Mouse (Mus musculus): ENCODE measurements around the gene Cops7a. TPM values are rescaled to one million over a fixed set of nuclear protein-coding genes. Genes with fewer than 3 reads are reported as not detected.

The Cops7a gene
- polyA plus RNA-seq, 1 experiment = not detected

DNA sequence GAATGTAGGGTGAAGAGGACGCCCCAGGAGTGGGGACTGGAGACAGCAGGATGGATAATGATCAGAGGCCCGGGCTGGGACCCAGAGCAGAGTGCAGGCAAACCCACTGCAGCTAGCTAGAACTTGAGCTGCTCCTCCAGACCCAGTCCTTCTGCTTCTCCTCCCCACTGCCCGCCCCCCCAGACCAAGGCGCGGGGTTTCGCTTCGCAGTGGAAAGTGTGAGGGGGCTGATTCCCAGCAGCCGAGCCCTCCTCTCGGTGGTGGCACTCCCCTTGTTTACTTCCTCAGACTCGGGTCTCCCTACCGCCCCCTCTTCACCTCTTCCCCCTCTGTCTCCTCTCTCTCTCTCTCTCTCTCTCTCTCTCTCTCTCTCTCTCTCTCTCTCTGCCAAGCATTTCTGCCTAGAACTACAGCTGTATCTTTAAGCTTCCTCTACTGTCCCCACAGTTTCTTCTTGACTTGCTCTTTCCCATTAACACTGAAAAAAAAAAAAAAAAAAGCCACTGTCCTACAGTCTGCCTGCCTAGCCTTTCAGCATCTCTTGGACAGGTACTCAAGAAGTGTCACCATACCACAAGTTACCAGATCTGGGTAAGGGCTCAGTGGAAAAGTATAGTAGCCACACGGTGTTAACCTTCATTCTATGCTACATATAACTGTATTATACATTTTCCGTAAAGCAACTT, 53.7 kb downstream of the Cops7a start, which contains the start of gene Lag3:
Lag3 (minus strand) TSS at position 173 of the 686 bp plus-strand sequence.
- Histone ChIP-seq H3K27ac (ENCODE audit: insufficient read depth, low read depth, low read length) (no peak within 1 kb of the TSS), H3K4me3 (ENCODE audit: insufficient read depth, low read depth, low read length) (no peak within 1 kb of the TSS), H3K4me1 (ENCODE audit: control insufficient read depth, insufficient read depth, low read length) (peaks cover 45% of the 10 kb centered on the region)
- TF ChIP-seq POLR2A (IDR thresholded peaks at IDR 0.05; ENCODE audit: insufficient read depth, low read depth, low read length) (no peak), CTCF (IDR thresholded peaks at IDR 0.05; ENCODE audit: insufficient read depth, low read depth, low read length) (no peak)
- WGBS = 26% methylated on average over 13 of the region's 13 CpGs

GRCm38 (mm10) chr6:124910032-124910431, 55.3 kb downstream of the Cops7a start:
- Histone ChIP-seq H3K27ac (ENCODE audit: insufficient read depth, low read depth, low read length) (no peak overlapping the region), H3K4me1 (ENCODE audit: control insufficient read depth, insufficient read depth, low read length) (peaks cover 34% of the 10 kb centered on the region), H3K4me3 (ENCODE audit: insufficient read depth, low read depth, low read length) (no peak overlapping the region)
- TF ChIP-seq POLR2A (IDR thresholded peaks at IDR 0.05; ENCODE audit: insufficient read depth, low read depth, low read length) (no peak), CTCF (IDR thresholded peaks at IDR 0.05; ENCODE audit: insufficient read depth, low read depth, low read length) (no peak)
- 23% methylated on average over 32 of the region's 32 CpGs for WGBS

Other genes with a start within 250 kb of the Cops7a start
- gene Ptpn6, start 226.8 kb downstream of the Cops7a start, polyA plus RNA-seq (2012; ENCODE audit: insufficient read depth, insufficient read length, low replicate concordance, missing spikeins) = not detected in 2 replicates
- 1,072 TPM in 1 of 2 replicates, not detected in the other for gene Grcc10, start 224.2 kb downstream of the Cops7a start, polyA plus RNA-seq (2012; ENCODE audit: insufficient read depth, insufficient read length, low replicate concordance, missing spikeins)
- not detected in 2 replicates for gene Gm45234, start 209.5 kb downstream of the Cops7a start, polyA plus RNA-seq (2012; ENCODE audit: insufficient read depth, insufficient read length, low replicate concordance, missing spikeins)
- gene Atn1, start 209.0 kb downstream of the Cops7a start, polyA plus RNA-seq (2012; ENCODE audit: insufficient read depth, insufficient read length, low replicate concordance, missing spikeins) = not detected in 2 replicates
- 916 and 939 TPM in 2 replicates for gene Eno2, start 195.9 kb downstream of the Cops7a start, polyA plus RNA-seq (2012; ENCODE audit: insufficient read depth, insufficient read length, low replicate concordance, missing spikeins)
- gene Lrrc23, start 185.8 kb downstream of the Cops7a start, polyA plus RNA-seq (2012; ENCODE audit: insufficient read depth, insufficient read length, low replicate concordance, missing spikeins) = not detected in 2 replicates
- not detected in 2 replicates for gene Spsb2, start 156.9 kb downstream of the Cops7a start, polyA plus RNA-seq (2012; ENCODE audit: insufficient read depth, insufficient read length, low replicate concordance, missing spikeins)
- 644 TPM in 1 of 2 replicates, not detected in the other for gene Tpi1, start 151.2 kb downstream of the Cops7a start, polyA plus RNA-seq (2012; ENCODE audit: insufficient read depth, insufficient read length, low replicate concordance, missing spikeins)
- 225 TPM in 1 of 2 replicates, not detected in the other for gene Usp5, start 136.1 kb downstream of the Cops7a start, polyA plus RNA-seq (2012; ENCODE audit: insufficient read depth, insufficient read length, low replicate concordance, missing spikeins)
- gene Cdca3, start 136.0 kb downstream of the Cops7a start, polyA plus RNA-seq (2012; ENCODE audit: insufficient read depth, insufficient read length, low replicate concordance, missing spikeins) = not detected in 2 replicates
- gene Gnb3, start 125.3 kb downstream of the Cops7a start, polyA plus RNA-seq (2012; ENCODE audit: insufficient read depth, insufficient read length, low replicate concordance, missing spikeins) = not detected in 2 replicates
- gene P3h3, start 107.8 kb downstream of the Cops7a start, polyA plus RNA-seq (2012; ENCODE audit: insufficient read depth, insufficient read length, low replicate concordance, missing spikeins) = not detected in 2 replicates
- not detected in 2 replicates for gene Gpr162, start 101.6 kb downstream of the Cops7a start, polyA plus RNA-seq (2012; ENCODE audit: insufficient read depth, insufficient read length, low replicate concordance, missing spikeins)
- gene Cd4, start 77.3 kb downstream of the Cops7a start, polyA plus RNA-seq (2012; ENCODE audit: insufficient read depth, insufficient read length, low replicate concordance, missing spikeins) = 395 and 682 TPM in 2 replicates
- not detected in 2 replicates for gene Lag3, start 53.8 kb downstream of the Cops7a start, polyA plus RNA-seq (2012; ENCODE audit: insufficient read depth, insufficient read length, low replicate concordance, missing spikeins)
- not detected in 2 replicates for gene Ptms, start 45.4 kb downstream of the Cops7a start, polyA plus RNA-seq (2012; ENCODE audit: insufficient read depth, insufficient read length, low replicate concordance, missing spikeins)
- gene Mlf2, start 34.2 kb downstream of the Cops7a start, polyA plus RNA-seq (2012; ENCODE audit: insufficient read depth, insufficient read length, low replicate concordance, missing spikeins) = not detected in 2 replicates
- gene Pianp, start 31.2 kb upstream of the Cops7a start, polyA plus RNA-seq (2012; ENCODE audit: insufficient read depth, insufficient read length, low replicate concordance, missing spikeins) = not detected in 2 replicates
- 212 TPM in 1 of 2 replicates, not detected in the other for gene Zfp384, start 43.6 kb upstream of the Cops7a start, polyA plus RNA-seq (2012; ENCODE audit: insufficient read depth, insufficient read length, low replicate concordance, missing spikeins)
- not detected in 2 replicates for gene Ing4, start 74.2 kb upstream of the Cops7a start, polyA plus RNA-seq (2012; ENCODE audit: insufficient read depth, insufficient read length, low replicate concordance, missing spikeins)
- gene Acrbp, start 84.2 kb upstream of the Cops7a start, polyA plus RNA-seq (2012; ENCODE audit: insufficient read depth, insufficient read length, low replicate concordance, missing spikeins) = not detected in 2 replicates
- gene Lpar5, start 102.4 kb upstream of the Cops7a start, polyA plus RNA-seq (2012; ENCODE audit: insufficient read depth, insufficient read length, low replicate concordance, missing spikeins) = not detected in 2 replicates
- 91.6 and 138 TPM in 2 replicates for gene Chd4, start 130.4 kb upstream of the Cops7a start, polyA plus RNA-seq (2012; ENCODE audit: insufficient read depth, insufficient read length, low replicate concordance, missing spikeins)
- gene Nop2, start 166.4 kb upstream of the Cops7a start, polyA plus RNA-seq (2012; ENCODE audit: insufficient read depth, insufficient read length, low replicate concordance, missing spikeins) = not detected in 2 replicates
- gene Iffo1, start 179.7 kb upstream of the Cops7a start, polyA plus RNA-seq (2012; ENCODE audit: insufficient read depth, insufficient read length, low replicate concordance, missing spikeins) = not detected in 2 replicates
- gene Gapdh, start 200.9 kb upstream of the Cops7a start, polyA plus RNA-seq (2012; ENCODE audit: insufficient read depth, insufficient read length, low replicate concordance, missing spikeins) = 844 TPM in 1 of 2 replicates, not detected in the other
- not detected in 2 replicates for gene Ncapd2, start 226.2 kb upstream of the Cops7a start, polyA plus RNA-seq (2012; ENCODE audit: insufficient read depth, insufficient read length, low replicate concordance, missing spikeins)
- not detected in 2 replicates for gene Mrpl51, start 226.3 kb upstream of the Cops7a start, polyA plus RNA-seq (2012; ENCODE audit: insufficient read depth, insufficient read length, low replicate concordance, missing spikeins)

Measured in olfactory bulb, adult 2 months (tissue).